ENCODE assay signal across 12 mouse cellular contexts in the genomic region with DNA sequence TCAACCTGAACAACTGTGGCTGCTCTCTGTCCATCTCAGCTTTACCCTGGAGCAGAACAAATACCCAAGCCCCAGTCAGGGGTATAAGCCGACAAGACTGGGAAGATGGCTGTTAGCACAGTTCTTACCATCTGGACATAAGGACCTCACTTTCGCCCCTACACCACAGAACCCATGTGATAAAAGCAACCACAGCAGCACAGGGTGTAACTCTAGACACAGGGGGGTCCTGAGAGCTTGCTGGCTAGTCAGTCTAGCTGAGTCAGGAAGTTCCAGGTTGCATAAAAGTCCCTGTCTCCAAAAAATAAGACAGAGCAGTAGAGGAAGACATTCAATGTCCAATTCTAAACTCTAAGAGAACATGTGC. TPM values are rescaled to one million over a fixed set of nuclear protein-coding genes. Genes with fewer than 3 reads are reported as not detected.
DNase-seq lines count a peak whose midpoint lies in the region; ATAC-seq lines count a peak whose summit lies in the region.
"Had no signal": no experiment of that assay in that cellular context is flagged by ENCODE, and none has a peak within 500 bp of the region (broad histone marks: within the 10 kb centered on the region; RNA-seq: fewer than 3 reads in every experiment).

No protein-coding gene starts in this region.

- H3K9ac ChIP-seq in forebrain, embryonic 16.5 days (replicated peaks; ENCODE audit: low read depth, low read length) = no peak overlapping the region
- H3K9ac ChIP-seq in forebrain, embryonic 11.5 days (ENCODE audit: low read length) = no peak overlapping the region
- no peak overlapping the region for H3K9ac ChIP-seq in hindbrain, embryonic 12.5 days
- H3K9ac ChIP-seq in hindbrain, embryonic 16.5 days (ENCODE audit: low read depth, low read length) = no peak overlapping the region
- no peak overlapping the region for H3K9ac ChIP-seq in midbrain, embryonic 13.5 days (replicated peaks)
- no peak overlapping the region for H3K9ac ChIP-seq in midbrain, embryonic 11.5 days (ENCODE audit: low read length)
- no peak overlapping the region for H3K9ac ChIP-seq in neural tube, embryonic 15.5 days (replicated peaks)

- DNase-seq in forebrain, embryonic 11.5 days (ENCODE audit: low spot score) = no peak
- no peak for DNase-seq in midbrain, embryonic 11.5 days (ENCODE audit: low spot score, missing footprints)
- no peak for DNase-seq in gastrocnemius, postnatal 25 days
- DNase-seq: spleen, adult 18-20 months had no signal

- H3K9me3 ChIP-seq in forebrain, embryonic 16.5 days (ENCODE audit: control insufficient read depth, low read length) = no peaks in the 10 kb centered on the region
- H3K9me3 ChIP-seq in forebrain, embryonic 11.5 days (ENCODE audit: control insufficient read depth, low read length) = no peaks in the 10 kb centered on the region
- H3K9me3 ChIP-seq in hindbrain, embryonic 12.5 days (replicated peaks) = no peaks in the 10 kb centered on the region
- no peaks in the 10 kb centered on the region for H3K9me3 ChIP-seq in hindbrain, embryonic 16.5 days (ENCODE audit: control insufficient read depth, low read length)
- no peaks in the 10 kb centered on the region for H3K9me3 ChIP-seq in midbrain, embryonic 13.5 days
- no peaks in the 10 kb centered on the region for H3K9me3 ChIP-seq in midbrain, embryonic 11.5 days (ENCODE audit: control insufficient read depth, low read length)
- H3K9me3 ChIP-seq in neural tube, embryonic 15.5 days (replicated peaks) = no peaks in the 10 kb centered on the region

- peak; percentile 9; the same call in 1 of the 2 replicates for ATAC-seq in forebrain, embryonic 16.5 days
- no peak for ATAC-seq in forebrain, embryonic 11.5 days (replicated peaks; ENCODE audit: low FRiP score)
- peak; percentile 36; the same call in 1 of the 2 replicates for ATAC-seq in hindbrain, embryonic 12.5 days (ENCODE audit: low FRiP score)
- ATAC-seq in hindbrain, embryonic 16.5 days = no peak
- peak; percentile 18 for ATAC-seq in midbrain, embryonic 13.5 days
- no peak for ATAC-seq in midbrain, embryonic 11.5 days (ENCODE audit: low FRiP score)
- no peak for ATAC-seq in neural tube, embryonic 15.5 days (ENCODE audit: low FRiP score)

- H3K27ac ChIP-seq in forebrain, embryonic 16.5 days (ENCODE audit: low read length) = no peak overlapping the region
- H3K27ac ChIP-seq in forebrain, embryonic 11.5 days (ENCODE audit: low read depth, low read length) = no peak overlapping the region
- H3K27ac ChIP-seq in hindbrain, embryonic 12.5 days = peak overlapping the region; percentile 35; the same call in 1 of the 2 replicates
- H3K27ac ChIP-seq in hindbrain, embryonic 16.5 days (ENCODE audit: low read depth, low read length) = no peak overlapping the region
- H3K27ac ChIP-seq in midbrain, embryonic 13.5 days = peak overlapping the region; percentile 20; the same call in 1 of the 2 replicates
- no peak overlapping the region for H3K27ac ChIP-seq in midbrain, embryonic 11.5 days (ENCODE audit: low read depth, low read length)
- peak overlapping the region; percentile 52; the same call in 1 of the 2 replicates for H3K27ac ChIP-seq in neural tube, embryonic 15.5 days (replicated peaks)

- H3K36me3 ChIP-seq in forebrain, embryonic 16.5 days (ENCODE audit: control insufficient read depth, insufficient read depth) = no peaks in the 10 kb centered on the region
- H3K36me3 ChIP-seq in forebrain, embryonic 11.5 days (ENCODE audit: control insufficient read depth, insufficient read depth, low read length) = no peaks in the 10 kb centered on the region
- no peaks in the 10 kb centered on the region for H3K36me3 ChIP-seq in hindbrain, embryonic 12.5 days
- no peaks in the 10 kb centered on the region for H3K36me3 ChIP-seq in hindbrain, embryonic 16.5 days (ENCODE audit: control insufficient read depth, insufficient read depth, low read length)
- H3K36me3 ChIP-seq in midbrain, embryonic 13.5 days = no peaks in the 10 kb centered on the region
- no peaks in the 10 kb centered on the region for H3K36me3 ChIP-seq in midbrain, embryonic 11.5 days (ENCODE audit: control insufficient read depth, insufficient read depth, low read length)
- H3K36me3 ChIP-seq in neural tube, embryonic 15.5 days = no peaks in the 10 kb centered on the region

- H3K4me2 ChIP-seq in forebrain, embryonic 16.5 days (ENCODE audit: low read length) = no peak overlapping the region
- no peak overlapping the region for H3K4me2 ChIP-seq in forebrain, embryonic 11.5 days (ENCODE audit: low read depth, low read length, severe bottlenecking)
- H3K4me2 ChIP-seq in hindbrain, embryonic 12.5 days (replicated peaks) = no peak overlapping the region
- no peak overlapping the region for H3K4me2 ChIP-seq in hindbrain, embryonic 16.5 days (ENCODE audit: low read length)
- no peak overlapping the region for H3K4me2 ChIP-seq in midbrain, embryonic 13.5 days (replicated peaks)
- H3K4me2 ChIP-seq in midbrain, embryonic 11.5 days = no peak overlapping the region
- no peak overlapping the region for H3K4me2 ChIP-seq in neural tube, embryonic 15.5 days
- H3K4me2 ChIP-seq: liver, embryonic 11.5 days had no signal

- no peak overlapping the region for H3K4me3 ChIP-seq in forebrain, embryonic 16.5 days (replicated peaks; ENCODE audit: low read length)
- H3K4me3 ChIP-seq in forebrain, embryonic 11.5 days (ENCODE audit: low read depth, low read length) = no peak overlapping the region
- H3K4me3 ChIP-seq in hindbrain, embryonic 12.5 days = no peak overlapping the region
- H3K4me3 ChIP-seq in hindbrain, embryonic 16.5 days (ENCODE audit: low read length) = no peak overlapping the region
- H3K4me3 ChIP-seq in midbrain, embryonic 13.5 days (replicated peaks) = no peak overlapping the region
- H3K4me3 ChIP-seq in midbrain, embryonic 11.5 days (ENCODE audit: low read depth, low read length) = no peak overlapping the region
- no peak overlapping the region for H3K4me3 ChIP-seq in neural tube, embryonic 15.5 days (replicated peaks)
- H3K4me3 ChIP-seq: erythroblast, embryonic 14.5 days had no signal

- 72% methylated on average over 2 of the region's 2 CpGs for WGBS in forebrain, embryonic 16.5 days
- 86% methylated on average over 2 of the region's 2 CpGs for WGBS in forebrain, embryonic 11.5 days
- 68% methylated on average over 2 of the region's 2 CpGs for WGBS in hindbrain, embryonic 12.5 days
- 62% methylated on average over 2 of the region's 2 CpGs for WGBS in hindbrain, embryonic 16.5 days
- 67% methylated on average over 2 of the region's 2 CpGs for WGBS in midbrain, embryonic 13.5 days
- 77% methylated on average over 2 of the region's 2 CpGs for WGBS in midbrain, embryonic 11.5 days
- 59% methylated on average over 2 of the region's 2 CpGs for WGBS in neural tube, embryonic 15.5 days

- no peaks in the 10 kb centered on the region for H3K27me3 ChIP-seq in forebrain, embryonic 16.5 days (replicated peaks; ENCODE audit: control insufficient read depth, insufficient read depth, low read length)
- no peaks in the 10 kb centered on the region for H3K27me3 ChIP-seq in forebrain, embryonic 11.5 days (ENCODE audit: control insufficient read depth, insufficient read depth, low read length)
- H3K27me3 ChIP-seq in hindbrain, embryonic 12.5 days = no peaks in the 10 kb centered on the region
- H3K27me3 ChIP-seq in hindbrain, embryonic 16.5 days (replicated peaks; ENCODE audit: control insufficient read depth, insufficient read depth, low read length) = no peaks in the 10 kb centered on the region
- no peaks in the 10 kb centered on the region for H3K27me3 ChIP-seq in midbrain, embryonic 13.5 days
- H3K27me3 ChIP-seq in midbrain, embryonic 11.5 days (ENCODE audit: control insufficient read depth, insufficient read depth, low read length) = no peaks in the 10 kb centered on the region
- no peaks in the 10 kb centered on the region for H3K27me3 ChIP-seq in neural tube, embryonic 15.5 days (replicated peaks)

- peaks cover 19% of the 10 kb centered on the region for H3K4me1 ChIP-seq in forebrain, embryonic 16.5 days (replicated peaks; ENCODE audit: control insufficient read depth, insufficient read depth, low read length)
- H3K4me1 ChIP-seq in forebrain, embryonic 11.5 days (replicated peaks; ENCODE audit: control insufficient read depth, insufficient read depth, low read length) = no peaks in the 10 kb centered on the region
- peaks cover 16% of the 10 kb centered on the region for H3K4me1 ChIP-seq in hindbrain, embryonic 12.5 days
- peaks cover 8% of the 10 kb centered on the region for H3K4me1 ChIP-seq in hindbrain, embryonic 16.5 days (ENCODE audit: control insufficient read depth, insufficient read depth, low read depth, low read length)
- peaks cover 22% of the 10 kb centered on the region for H3K4me1 ChIP-seq in midbrain, embryonic 13.5 days (replicated peaks)
- H3K4me1 ChIP-seq in midbrain, embryonic 11.5 days (ENCODE audit: control insufficient read depth, insufficient read depth, low read length) = no peaks in the 10 kb centered on the region
- H3K4me1 ChIP-seq in neural tube, embryonic 15.5 days = peaks cover 11% of the 10 kb centered on the region

RNA-seq across cellular contexts. Expression of a gene that starts 31.8 kb away (rescaled TPM):
- 0.15 and 0.22 TPM in 2 replicates for polyA plus RNA-seq in forebrain, embryonic 16.5 days (2015; fragmentation: Nextera tagmentation; extraction: Ambion mirVana)
- polyA plus RNA-seq in forebrain, embryonic 11.5 days (2014; fragmentation: Nextera tagmentation; extraction: Ambion mirVana) = not detected in 2 replicates
- 0.23 TPM in 1 of 2 replicates, not detected in the other for polyA plus RNA-seq in hindbrain, embryonic 12.5 days (2016; fragmentation: Nextera tagmentation; extraction: Ambion mirVana)
- polyA plus RNA-seq in hindbrain, embryonic 16.5 days (2015; fragmentation: Nextera tagmentation; extraction: Ambion mirVana) = 0.68 and 0.87 TPM in 2 replicates
- polyA plus RNA-seq in midbrain, embryonic 13.5 days (2015; fragmentation: Nextera tagmentation; extraction: Ambion mirVana) = 0.44 TPM in 1 of 2 replicates, not detected in the other
- not detected in 2 replicates for polyA plus RNA-seq in midbrain, embryonic 11.5 days (2014; fragmentation: Nextera tagmentation; extraction: Ambion mirVana)
- polyA plus RNA-seq in neural tube, embryonic 15.5 days (2015; fragmentation: Nextera tagmentation; extraction: Ambion mirVana) = 0.37 and 0.45 TPM in 2 replicates
- not detected for total RNA-seq in gastrocnemius, postnatal 25 days (2021)
- total RNA-seq: neutrophil, adult 5-6 weeks had no signal
- polyA plus RNA-seq: erythroblast, embryonic 14.5 days had no signal

Comparison
In these comparisons a context has a peak if more than half of its experiments do, and no peak if none do; other contexts are left out.
1. ATAC-seq: peak in forebrain, embryonic 16.5 days (single experiment), hindbrain, embryonic 12.5 days (single experiment) and midbrain, embryonic 13.5 days (single experiment); none in forebrain, embryonic 11.5 days (single experiment), hindbrain, embryonic 16.5 days (single experiment), midbrain, embryonic 11.5 days (single experiment) and neural tube, embryonic 15.5 days (single experiment).
2. H3K27ac ChIP-seq: peak in hindbrain, embryonic 12.5 days (single experiment), midbrain, embryonic 13.5 days (single experiment) and neural tube, embryonic 15.5 days (single experiment); none in forebrain, embryonic 16.5 days (single experiment), forebrain, embryonic 11.5 days (single experiment), hindbrain, embryonic 16.5 days (single experiment) and midbrain, embryonic 11.5 days (single experiment).